Mouse (Mus musculus): ENCODE measurements around the gene Acsm4.

DNA sequence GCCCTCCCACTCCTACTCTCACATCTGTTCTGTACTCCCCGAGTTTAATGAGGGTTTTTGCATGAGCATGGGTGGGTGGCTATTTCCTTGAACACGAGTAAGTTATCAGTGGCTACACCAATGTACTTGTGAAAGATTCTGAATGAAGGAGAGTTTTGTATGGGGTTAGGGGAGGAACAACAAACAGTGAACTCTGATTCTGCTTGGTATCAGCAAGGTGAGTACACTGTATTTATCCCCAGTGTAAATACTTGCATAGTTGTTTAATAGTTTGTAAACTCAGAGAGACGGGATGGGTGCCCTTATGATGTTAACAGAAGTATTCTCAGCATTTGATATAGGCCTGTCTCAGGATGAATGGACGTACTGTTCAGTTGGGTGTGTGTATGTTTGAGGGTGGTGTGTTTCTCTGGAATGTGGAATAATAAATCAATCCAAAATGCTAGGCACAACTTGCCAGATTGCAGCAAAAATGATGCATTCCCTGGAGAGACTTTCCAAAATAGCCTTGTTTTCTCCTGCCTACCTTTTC, 72.4 kb downstream of the Acsm4 start:
- TF ChIP-seq GATA1 (IDR thresholded peaks at IDR 0.05; ENCODE audit: low read length) (no peak), TAL1 (IDR thresholded peaks at IDR 0.05; ENCODE audit: low read length) (no peak)
